Mouse (Mus musculus) G1E (cell line): ENCODE measurements around the gene Hyal6. TPM values are rescaled to one million over a fixed set of nuclear protein-coding genes. Genes with fewer than 3 reads are reported as not detected.

Source experiments
- ATAC-seq: 2 replicates; pipeline ENCODE4 v1.8.0; 2016; ENCODE audit warnings: mild to moderate bottlenecking; ENCODE audit not compliant: insufficient number of reproducible peaks, poor library complexity, low FRiP score, severe bottlenecking; ENCODE audit errors: extremely low read depth
- DNase-seq: peaks from one replicate; pipeline ENCODE4 v3.0.0; 2012; ENCODE audit warnings: low spot score
- H3K27me3 ChIP-seq: 2 replicates; pipeline ENCODE4 v1.6.1; 2012; ENCODE audit warnings: mild to moderate bottlenecking, low read length, inconsistent platforms; ENCODE audit not compliant: insufficient read depth
- H3K36me3 ChIP-seq: replicated peaks from 2 replicates; pipeline ENCODE3; 2012; ENCODE audit warnings: mild to moderate bottlenecking, inconsistent platforms
- H3K4me1 ChIP-seq: 2 replicates; pipeline ENCODE4 v1.6.1; 2012; ENCODE audit warnings: low read depth, low read length, inconsistent platforms, mixed read lengths; ENCODE audit not compliant: insufficient read depth
- H3K4me3 ChIP-seq: 2 replicates; pipeline ENCODE4 v1.5.1; 2012; ENCODE audit warnings: low read depth, mild to moderate bottlenecking, inconsistent platforms, low read length, moderate library complexity, mixed read lengths
- H3K9me3 ChIP-seq: replicated peaks from 2 replicates; pipeline ENCODE4 v1.6.1; 2012; ENCODE audit warnings: inconsistent platforms
- CTCF ChIP-seq: IDR thresholded peaks from 2 replicates; pipeline ENCODE4 v1.5.1; 2012; ENCODE audit warnings: low read depth, low read length, inconsistent platforms, mixed read lengths
- GATA1 ChIP-seq: IDR thresholded peaks from 2 replicates; pipeline ENCODE4 v1.6.1; 2012; ENCODE audit warnings: borderline replicate concordance, low read length, inconsistent platforms, mixed read lengths
- GATA2 ChIP-seq: IDR thresholded peaks from 2 replicates; pipeline ENCODE4 v1.6.1; 2012; ENCODE audit warnings: low read depth, low read length, inconsistent platforms, borderline replicate concordance
- POLR2AphosphoS5 ChIP-seq: IDR thresholded peaks from 2 replicates; pipeline ENCODE4 v1.6.1; 2012; ENCODE audit warnings: low read depth, low read length, inconsistent platforms; ENCODE audit not compliant: insufficient replicate concordance
- TAL1 ChIP-seq: conservative IDR thresholded peaks from 2 replicates; pipeline ENCODE4 v1.6.1; 2012; ENCODE audit warnings: low read depth, low read length, inconsistent platforms, mixed read lengths
- polyA plus RNA-seq: library from polyadenylated mRNA; stranded (reverse); fragments of >175 nt; gene quantifications from 2 replicates; pipeline ENCODE4 v1.2.3, GENCODE M21; 2012
- total RNA-seq, 2 experiments: library from RNA; stranded (forward) in 1 of 2; stranded (reverse) in 1 of 2; fragments of 200-1000 nt in 1 of 2; fragments of >200 nt in 1 of 2; fragmentation: Nextera tagmentation in 1 of 2; gene quantifications; 2 replicates each; pipeline ENCODE4 v1.2.3; 2014 to 2017

Gene Hyal6
- total and polyA plus RNA-seq, 3 experiments, result 0.22 TPM; not detected in 2

GRCm38 (mm10) chr6:24766261-24766660, 33.2 kb downstream of the Hyal6 start:
- TF ChIP-seq POLR2AphosphoS5, result no peak
- no peak for TF ChIP-seq GATA1
- no peak for TF ChIP-seq TAL1
- no peak for TF ChIP-seq GATA2
- TF ChIP-seq CTCF, result no peak

GRCm38 (mm10) chr6:24779182-24779581, 46.1 kb downstream of the Hyal6 start:
- DNase-seq (no peak), ATAC-seq (no peak)
- Histone ChIP-seq H3K4me1 (no peaks in the 10 kb centered on the region), H3K36me3 (no peaks in the 10 kb centered on the region), H3K4me3 (no peak overlapping the region), H3K27me3 (no peaks in the 10 kb centered on the region), H3K9me3 (no peaks in the 10 kb centered on the region)
- no peak for TF ChIP-seq GATA2
- no peak for TF ChIP-seq GATA1
- no peak for TF ChIP-seq TAL1
- no peak for TF ChIP-seq POLR2AphosphoS5
- no peak for TF ChIP-seq CTCF

More at GRCm38 (mm10) chr6:24766261-24766660, 33.2 kb downstream of the Hyal6 start:
- no peak for ATAC-seq
- no peak for DNase-seq
- no peaks in the 10 kb centered on the region for H3K36me3 ChIP-seq
- no peaks in the 10 kb centered on the region for H3K9me3 ChIP-seq
- no peaks in the 10 kb centered on the region for H3K4me1 ChIP-seq
- no peaks in the 10 kb centered on the region for H3K27me3 ChIP-seq
- H3K4me3 ChIP-seq, result no peak overlapping the region

GRCm38 (mm10) chr6:24790888-24791287, 57.8 kb downstream of the Hyal6 start, which contains the start of gene Spam1:
Gene Spam1, plus strand, starts transcription at chr6:24791188.
- TF ChIP-seq POLR2AphosphoS5, result no peak
- TF ChIP-seq GATA2, result no peak
- TF ChIP-seq CTCF, result no peak
- DNase-seq (no peak), ATAC-seq (no peak)
- H3K4me1 ChIP-seq, result no peaks in the 10 kb centered on the region
- no peaks in the 10 kb centered on the region for H3K36me3 ChIP-seq
- no peaks in the 10 kb centered on the region for H3K27me3 ChIP-seq
- H3K9me3 ChIP-seq, result no peaks in the 10 kb centered on the region
- H3K4me3 ChIP-seq, result no peak within 1 kb of the TSS

Other genes starting within 250 kb of the Hyal6 start
- not detected in 2 replicates for gene Iqub, start 218.2 kb upstream of the Hyal6 start, total RNA-seq (2014; fragmentation: Nextera tagmentation)
- gene Iqub, start 218.2 kb upstream of the Hyal6 start, total RNA-seq (2017), result 0.05 TPM in 1 of 2 replicates, not detected in the other
- not detected in 2 replicates for gene Iqub, start 218.2 kb upstream of the Hyal6 start, polyA plus RNA-seq
- 49.7 and 55.7 TPM in 2 replicates for gene Ndufa5, start 205.2 kb upstream of the Hyal6 start, total RNA-seq (2014; fragmentation: Nextera tagmentation)
- gene Ndufa5, start 205.2 kb upstream of the Hyal6 start, total RNA-seq (2017), result 358 and 401 TPM in 2 replicates
- 6.1 and 8.3 TPM in 2 replicates for gene Ndufa5, start 205.2 kb upstream of the Hyal6 start, polyA plus RNA-seq
- not detected in 2 replicates for gene Asb15, start 205.1 kb upstream of the Hyal6 start, total RNA-seq (2014; fragmentation: Nextera tagmentation)
- 0.05 and 0.06 TPM in 2 replicates for gene Asb15, start 205.1 kb upstream of the Hyal6 start, total RNA-seq (2017)
- gene Asb15, start 205.1 kb upstream of the Hyal6 start, polyA plus RNA-seq, result not detected in 2 replicates
- not detected in 2 replicates for gene Lmod2, start 135.5 kb upstream of the Hyal6 start, total RNA-seq (2014; fragmentation: Nextera tagmentation)
- 0.11 TPM in 1 of 2 replicates, not detected in the other for gene Lmod2, start 135.5 kb upstream of the Hyal6 start, total RNA-seq (2017)
- gene Lmod2, start 135.5 kb upstream of the Hyal6 start, polyA plus RNA-seq, result not detected in 2 replicates
- 46.9 and 60.4 TPM in 2 replicates for gene Wasl, start 68.2 kb upstream of the Hyal6 start, total RNA-seq (2014; fragmentation: Nextera tagmentation)
- gene Wasl, start 68.2 kb upstream of the Hyal6 start, total RNA-seq (2017), result 9.0 and 9.6 TPM in 2 replicates
- gene Wasl, start 68.2 kb upstream of the Hyal6 start, polyA plus RNA-seq, result 26.0 and 27.5 TPM in 2 replicates
- gene Hyal4, start 15.1 kb downstream of the Hyal6 start, total RNA-seq (2014; fragmentation: Nextera tagmentation), result not detected in 2 replicates
- 0.06 TPM in 1 of 2 replicates, not detected in the other for gene Hyal4, start 15.1 kb downstream of the Hyal6 start, total RNA-seq (2017)
- gene Hyal4, start 15.1 kb downstream of the Hyal6 start, polyA plus RNA-seq, result not detected in 2 replicates
- not detected in 2 replicates for gene Spam1, start 57.9 kb downstream of the Hyal6 start, total RNA-seq (2014; fragmentation: Nextera tagmentation)
- 0.29 TPM in 1 of 2 replicates, not detected in the other for gene Spam1, start 57.9 kb downstream of the Hyal6 start, total RNA-seq (2017)
- not detected in 2 replicates for gene Spam1, start 57.9 kb downstream of the Hyal6 start, polyA plus RNA-seq
- not detected in 2 replicates for gene Hyal5, start 124.8 kb downstream of the Hyal6 start, total RNA-seq (2014; fragmentation: Nextera tagmentation)
- 0.12 and 0.16 TPM in 2 replicates for gene Hyal5, start 124.8 kb downstream of the Hyal6 start, total RNA-seq (2017)
- gene Hyal5, start 124.8 kb downstream of the Hyal6 start, polyA plus RNA-seq, result not detected in 2 replicates
- gene Tmem229a, start 223.1 kb downstream of the Hyal6 start, total RNA-seq (2014; fragmentation: Nextera tagmentation), result not detected in 2 replicates
- gene Tmem229a, start 223.1 kb downstream of the Hyal6 start, total RNA-seq (2017), result under 0.01 and 0.16 TPM in 2 replicates
- not detected in 2 replicates for gene Tmem229a, start 223.1 kb downstream of the Hyal6 start, polyA plus RNA-seq